Mouse (Mus musculus): ENCODE results near the gene Gm10065. TPM values are rescaled to one million over a fixed set of nuclear protein-coding genes. Genes with fewer than 3 reads are reported as not detected.
A peak's percentile ranks its signal among the peaks of the same experiment; 100 is the strongest.
"Not testable (repeated sequence)": the region's sequence is repeated elsewhere in the genome, so short reads cannot be mapped to it uniquely, and the experiment has no call there.

The Gm10065 gene
- not detected for polyA plus RNA-seq (2017; shearing (Covaris generic))

DNA sequence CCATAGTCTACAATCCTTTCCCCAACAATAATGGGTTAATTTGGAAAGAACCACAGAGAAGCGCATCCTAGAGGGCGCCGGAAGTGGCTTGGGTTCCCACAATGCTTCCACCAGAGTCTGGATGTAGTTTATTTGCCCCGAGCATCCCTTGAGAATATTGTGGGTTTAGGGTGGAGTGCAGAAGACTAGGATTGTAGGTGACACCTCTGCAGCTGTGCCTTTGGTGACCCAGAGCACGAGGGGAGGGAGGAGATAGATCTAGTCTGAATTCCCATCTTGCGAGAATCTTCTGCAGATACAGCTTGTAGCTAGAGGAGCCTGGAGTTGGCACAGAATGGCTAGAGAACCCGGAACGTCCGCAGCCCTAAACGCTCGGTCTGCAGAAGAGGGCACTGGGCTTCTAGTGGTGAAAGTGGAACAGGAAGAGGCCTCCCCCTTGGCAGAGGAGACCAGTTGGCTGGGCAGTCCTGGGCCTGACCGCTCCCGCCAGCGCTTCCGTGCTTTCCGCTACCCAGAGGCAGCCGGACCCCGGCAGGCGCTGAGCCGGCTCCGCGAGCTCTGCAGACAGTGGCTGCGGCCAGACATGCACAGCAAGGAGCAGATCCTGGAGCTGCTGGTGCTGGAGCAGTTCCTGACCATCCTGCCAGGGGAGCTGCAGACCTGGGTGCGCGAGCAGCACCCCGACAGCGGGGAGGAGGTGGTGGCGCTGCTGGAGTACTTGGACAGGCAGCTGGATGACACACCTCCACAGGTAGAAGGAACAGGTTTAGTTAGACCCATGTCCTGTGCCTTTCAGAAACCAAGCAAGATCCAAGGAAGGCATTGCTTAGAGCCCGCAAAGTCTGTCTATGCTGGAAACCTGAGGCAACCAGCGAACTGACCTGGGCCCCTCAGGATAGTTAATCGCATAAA is at the start of gene Gm10065, which contains the start of gene Zkscan4:
Gm10065 (minus strand) TSS at position 683 of the 912 bp plus-strand sequence.
Zkscan4 (plus strand) TSS at position 149 of the 912 bp plus-strand sequence.
- ATAC-seq = not testable (repeated sequence)

DNA sequence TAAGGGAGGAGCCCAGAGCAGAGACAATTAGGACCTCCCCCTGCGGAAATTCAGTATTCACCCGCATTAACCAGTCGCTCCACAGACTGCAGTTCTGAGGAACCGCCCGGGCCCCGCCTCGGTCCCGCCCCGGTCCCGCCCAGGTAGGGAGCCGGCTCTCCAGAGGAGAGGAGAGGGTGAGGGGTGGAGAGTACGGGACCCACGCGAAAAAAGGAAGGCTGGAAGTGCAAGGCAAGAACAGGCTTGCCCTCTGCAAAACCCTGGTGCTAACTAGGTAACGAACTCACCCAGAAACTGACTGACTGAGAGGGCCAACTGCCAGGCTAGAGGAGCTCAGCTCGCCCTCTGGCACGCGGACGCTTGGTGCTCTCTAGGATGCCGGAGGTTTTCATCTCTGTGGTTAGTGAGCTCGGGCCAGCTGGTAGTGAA is 27.0 kb upstream of the Gm10065 start:
- ATAC-seq = peak; percentile 98

DNA sequence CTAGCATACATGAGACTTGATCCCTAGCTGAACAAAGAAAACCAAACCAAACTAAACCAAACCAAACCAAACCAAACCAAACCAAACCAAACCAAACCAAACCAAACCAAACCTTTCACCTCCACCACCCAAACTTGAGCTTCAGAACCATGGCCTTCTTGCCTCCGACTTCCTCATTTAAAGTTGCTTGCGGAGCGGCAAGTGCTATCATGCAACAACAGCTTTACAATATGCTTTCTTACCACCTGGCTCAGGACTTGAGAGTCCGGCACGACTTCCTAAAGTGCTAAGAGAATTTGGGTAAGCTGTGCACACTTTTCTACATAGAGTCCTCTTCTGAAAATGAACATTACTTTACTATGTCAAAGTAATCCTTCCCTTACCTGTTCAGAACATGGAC is 23.1 kb upstream of the Gm10065 start:
- ATAC-seq = no peak

DNA sequence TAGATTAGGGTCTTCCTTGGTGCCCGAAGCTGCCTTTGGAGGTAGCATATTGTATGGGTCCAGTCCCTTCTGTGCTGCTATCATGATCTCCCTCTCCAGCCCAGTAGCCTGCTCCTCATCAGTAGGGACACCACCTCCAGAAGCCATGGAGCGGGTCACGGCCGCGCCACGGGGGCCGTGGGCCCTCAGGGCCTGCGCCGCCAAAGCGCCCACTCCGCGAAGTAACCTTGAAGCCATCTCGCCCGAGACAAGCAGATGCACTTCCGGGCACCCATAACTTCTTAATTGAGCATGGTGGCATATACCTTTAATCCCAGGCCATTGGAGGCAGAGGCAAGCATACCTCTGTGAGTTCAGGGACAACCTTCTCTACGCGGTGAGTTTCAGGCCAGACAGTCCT is 21.9 kb upstream of the Gm10065 start, which contains the start of gene Gm11273:
Gm11273 (minus strand) TSS at position 237 of the 400 bp plus-strand sequence.
- ATAC-seq = not testable (repeated sequence)

DNA sequence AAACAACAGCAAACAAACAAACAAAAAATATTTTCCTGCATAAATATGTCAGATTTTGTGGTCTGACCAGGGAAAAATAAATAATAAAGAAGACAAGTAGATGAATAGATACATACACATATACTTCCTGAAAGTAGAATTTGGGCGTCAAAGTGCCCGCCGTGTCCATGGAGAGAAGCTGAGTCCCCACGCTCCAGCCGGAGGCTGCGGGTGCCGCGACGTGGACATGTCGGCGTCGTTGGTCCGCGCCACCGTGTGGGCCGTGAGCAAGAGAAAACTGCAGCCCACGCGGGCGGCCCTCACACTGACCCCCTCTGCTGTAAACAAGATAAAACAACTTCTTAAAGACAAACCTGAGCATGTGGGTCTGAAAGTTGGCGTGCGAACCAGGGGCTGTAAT is 15.8 kb upstream of the Gm10065 start, which contains the start of gene AK157302:
AK157302 (plus strand) TSS at position 144 of the 400 bp plus-strand sequence.
- no peak for ATAC-seq

DNA sequence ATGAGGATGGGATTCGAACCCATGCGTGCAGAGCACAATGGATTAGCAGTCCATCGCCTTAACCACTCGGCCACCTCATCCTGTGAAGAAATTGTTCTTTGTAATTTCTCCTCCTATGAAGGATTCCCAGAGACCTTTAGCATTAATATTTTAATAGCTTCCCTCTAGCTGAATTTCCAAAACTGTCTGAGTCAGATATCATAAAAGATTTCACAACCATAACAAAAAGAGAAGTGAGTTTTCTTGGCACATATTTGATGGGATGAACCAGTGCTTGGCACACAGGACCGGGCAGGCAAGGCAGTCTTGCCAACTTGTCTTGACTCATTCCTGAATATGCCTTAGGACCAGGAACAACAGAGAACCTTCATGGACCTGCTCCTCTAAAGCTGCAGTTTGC is 13.6 kb upstream of the Gm10065 start:
- no peak for ATAC-seq

DNA sequence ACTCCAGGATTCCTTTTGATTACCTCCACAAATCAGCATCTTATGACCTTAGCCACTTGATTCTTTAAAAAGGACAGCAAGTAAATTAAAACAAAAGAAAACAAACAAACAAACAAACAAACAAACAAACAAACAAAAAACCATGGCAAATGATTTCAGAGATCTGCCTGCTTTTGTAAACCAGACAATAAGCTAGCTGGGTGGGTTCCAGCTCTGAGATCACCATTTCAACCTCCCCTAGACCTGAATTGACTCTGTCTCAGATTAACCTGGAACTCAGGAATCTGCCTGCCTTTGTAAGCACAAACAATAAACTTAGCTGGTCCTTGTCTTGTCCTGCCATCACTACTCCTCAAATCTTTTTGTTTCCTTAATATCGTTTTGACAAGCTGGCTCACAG is 7.6 kb upstream of the Gm10065 start:
- ATAC-seq = no peak

DNA sequence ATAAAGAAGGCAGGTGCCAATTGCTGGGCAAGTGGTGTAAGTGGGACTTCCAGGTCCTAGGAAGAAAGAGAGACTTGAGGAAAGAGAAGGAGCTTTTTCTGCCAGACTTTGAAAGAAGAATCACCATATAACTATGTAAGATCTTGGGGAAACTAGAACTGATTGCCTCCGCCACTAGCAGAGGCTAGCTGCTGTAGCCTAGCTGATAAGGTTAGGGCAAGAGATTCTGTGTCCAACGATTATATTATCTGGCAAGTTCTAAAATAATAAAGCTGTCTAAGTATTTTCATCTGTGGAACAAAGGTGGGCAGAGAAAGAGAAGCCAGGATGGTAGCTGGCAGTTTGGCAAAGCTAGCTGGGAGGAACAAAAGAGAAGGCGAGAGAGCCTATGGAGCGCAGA is 6.8 kb downstream of the Gm10065 start:
- no peak for ATAC-seq

DNA sequence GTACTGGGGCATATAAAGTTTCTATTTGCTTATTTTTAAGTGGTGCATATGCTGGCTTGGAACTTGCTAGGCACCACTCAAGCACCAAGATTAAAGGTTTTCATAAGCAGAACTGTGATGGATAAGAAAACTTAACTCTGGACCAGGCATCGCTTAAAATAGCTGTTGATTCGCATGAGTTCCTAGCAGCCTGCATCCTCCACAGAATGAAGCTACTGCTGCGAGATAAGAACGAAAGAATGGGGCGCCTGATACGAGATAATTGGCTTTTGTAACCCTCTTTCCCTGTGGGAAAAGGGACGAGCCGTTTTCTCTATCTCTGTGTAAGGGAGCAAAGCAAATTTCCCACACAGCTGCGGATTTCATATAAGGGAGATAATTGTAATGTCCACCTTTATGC is 10.1 kb downstream of the Gm10065 start:
- ATAC-seq = no peak

DNA sequence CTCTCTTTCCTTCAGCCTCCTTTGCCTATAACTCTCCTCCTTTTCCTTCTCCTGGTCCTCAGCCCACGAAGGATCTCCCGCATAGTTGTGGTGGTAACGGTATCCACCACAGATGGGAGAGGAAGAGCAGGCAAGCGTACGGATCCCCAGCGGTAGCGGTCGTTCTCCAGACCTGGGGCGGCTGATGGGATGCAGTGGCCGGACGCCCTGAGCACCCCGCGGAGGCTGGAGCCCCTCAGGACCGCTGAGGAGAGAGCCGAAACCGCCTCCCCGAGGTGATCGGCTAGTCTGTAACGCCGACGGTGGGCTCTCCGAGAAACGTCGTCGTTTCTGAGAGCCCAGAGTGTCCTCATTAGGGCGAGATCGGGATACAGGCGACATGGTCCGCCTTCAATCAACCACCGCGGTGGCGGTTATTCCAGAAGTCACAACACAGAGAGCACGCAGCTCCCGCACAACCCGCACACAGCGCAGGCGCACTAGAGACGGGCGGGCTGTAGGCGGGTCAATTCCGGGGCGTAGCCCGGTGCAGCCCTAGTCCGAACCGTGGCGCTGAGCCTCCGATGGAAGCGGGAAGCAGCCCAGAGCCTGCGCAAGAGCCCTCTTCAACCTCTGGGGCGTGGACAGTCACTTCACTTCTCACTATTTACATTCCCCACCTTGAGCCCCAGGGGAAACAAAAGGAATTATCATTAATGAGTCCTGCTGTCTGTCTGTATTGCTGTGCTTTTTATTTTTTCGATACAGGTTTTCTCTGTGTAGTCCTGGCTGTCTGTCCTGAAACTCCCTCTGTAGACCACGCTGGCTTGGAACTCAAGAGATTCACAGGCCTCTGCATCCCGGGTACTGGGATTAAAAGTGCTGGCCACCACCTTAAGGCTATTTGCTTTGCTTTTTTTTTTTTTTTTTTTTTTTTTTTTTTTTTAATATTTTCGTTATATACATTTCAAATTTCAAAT is 10.9 kb downstream of the Gm10065 start, which contains the start of gene Nkapl:
Nkapl (minus strand) TSS at position 449 of the 959 bp plus-strand sequence.
- peak; percentile 82 for ATAC-seq

DNA sequence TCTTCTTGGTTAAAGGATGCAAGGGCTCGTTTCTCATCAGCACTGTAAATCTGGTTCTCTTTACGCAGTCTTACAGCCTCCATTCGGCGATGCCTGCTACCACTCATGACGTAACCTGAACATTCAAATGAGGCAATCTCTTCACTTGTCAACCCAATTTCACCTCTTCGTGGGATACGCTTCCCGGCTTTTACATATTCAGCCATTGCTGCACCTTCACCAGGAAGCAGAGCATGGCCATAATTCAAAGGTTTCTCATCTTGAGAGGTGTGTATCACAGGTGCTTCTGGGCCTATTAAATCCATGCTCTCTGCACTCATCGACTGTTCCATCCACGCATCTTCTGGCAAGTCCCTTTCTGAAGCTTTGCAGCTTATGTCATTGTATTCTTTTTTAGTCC is 11.9 kb downstream of the Gm10065 start:
- ATAC-seq = no peak

DNA sequence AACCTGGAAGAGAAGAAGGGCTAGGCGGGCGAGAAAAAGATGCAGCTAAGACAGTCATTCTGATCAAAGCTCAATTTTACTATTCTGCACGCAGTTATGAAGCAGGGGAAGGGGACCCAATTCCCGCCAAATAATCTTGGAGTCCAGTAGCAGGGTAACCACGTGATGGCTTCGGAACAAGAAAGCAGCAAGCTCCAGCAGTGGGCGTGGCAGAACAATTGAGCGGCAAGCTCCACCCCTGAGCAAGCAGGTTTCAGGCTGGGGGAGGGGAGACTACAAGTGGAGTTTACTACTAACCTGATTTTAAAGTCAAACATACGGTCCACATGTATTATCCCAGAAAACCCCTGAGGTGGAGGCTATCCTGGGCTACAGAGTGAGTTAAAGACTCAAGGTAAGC is 16.7 kb downstream of the Gm10065 start:
- ATAC-seq = not testable (repeated sequence)

DNA sequence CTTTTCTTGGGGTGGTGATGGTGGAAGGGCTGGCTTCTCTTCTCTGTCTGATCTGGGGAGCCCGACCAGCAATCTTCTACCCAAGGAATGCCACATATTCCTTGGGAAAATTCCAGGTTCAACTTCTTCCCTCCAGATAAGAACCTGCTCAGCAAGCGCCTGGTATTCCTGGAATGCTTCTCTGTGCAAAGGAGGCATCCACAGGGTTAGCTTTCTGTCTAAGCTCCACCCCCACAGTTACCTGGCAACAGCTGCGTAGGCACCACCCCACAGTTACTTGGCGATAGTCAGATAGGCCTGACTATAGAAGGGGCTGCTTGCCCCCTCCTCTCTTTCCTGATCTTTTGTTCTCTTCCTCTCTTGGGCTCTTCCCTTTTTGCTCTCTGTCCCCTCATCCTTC is 22.9 kb downstream of the Gm10065 start:
- ATAC-seq = no peak

DNA sequence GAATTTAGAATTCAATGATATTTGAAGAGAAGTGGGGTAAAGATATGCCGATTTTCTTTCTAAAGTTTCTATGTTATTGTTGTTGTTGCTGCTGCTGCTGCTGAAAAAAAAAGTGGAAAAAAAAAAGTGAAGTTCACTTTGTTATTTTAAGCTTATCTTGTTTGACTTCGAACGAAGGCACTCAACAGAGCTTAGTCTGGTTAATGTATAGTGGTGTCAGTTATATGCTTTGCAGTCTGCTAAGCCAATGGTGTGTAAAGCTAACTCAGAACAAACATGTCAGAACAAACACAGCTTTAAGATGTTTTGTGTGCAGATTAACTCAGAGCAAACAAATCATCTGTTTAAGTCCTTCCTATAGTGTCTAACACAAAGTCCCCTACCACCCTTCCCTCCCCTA is 25.1 kb downstream of the Gm10065 start:
- no peak for ATAC-seq

DNA sequence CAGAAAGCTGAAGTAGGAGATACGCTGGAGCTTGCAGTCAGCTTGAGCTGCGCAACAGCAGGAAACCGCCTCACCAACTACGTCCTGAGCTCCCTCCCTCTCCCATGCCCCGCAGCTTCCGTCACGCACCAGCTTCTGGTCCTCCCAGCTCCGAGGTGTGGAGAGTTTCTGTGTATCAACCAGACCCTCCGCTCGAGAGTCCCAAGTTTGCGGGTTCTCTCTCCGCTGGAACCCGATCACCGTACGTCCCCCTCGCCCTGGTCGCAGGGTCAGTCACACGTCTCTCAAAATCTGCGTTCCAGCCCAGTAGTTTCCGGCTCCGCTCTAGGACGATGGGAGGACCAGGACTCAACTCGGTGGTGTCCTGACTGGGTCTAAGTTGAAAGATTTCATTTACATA is 25.8 kb downstream of the Gm10065 start, which contains the start of gene Zscan26:
Zscan26 (minus strand) TSS at position 282 of the 400 bp plus-strand sequence.
- ATAC-seq = peak; percentile 96

DNA sequence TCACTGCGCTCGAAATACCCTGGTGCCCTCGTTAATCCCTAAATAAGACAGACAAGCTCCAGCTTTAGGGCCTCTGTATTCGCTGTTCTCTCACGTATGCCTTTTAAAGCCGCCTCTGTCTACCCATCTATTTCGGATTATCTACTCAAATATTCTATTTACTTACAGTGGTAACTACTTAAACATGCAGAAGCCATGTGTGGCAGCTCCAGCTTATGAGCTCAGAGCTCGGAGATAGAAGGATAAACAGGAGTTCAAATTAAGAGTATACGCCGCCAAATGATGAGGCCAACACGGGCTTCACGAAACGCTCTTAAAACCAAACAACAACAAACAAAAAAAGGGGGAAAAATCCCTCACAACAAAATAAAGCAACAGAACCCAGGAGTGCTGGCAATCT is 26.2 kb downstream of the Gm10065 start:
- peak; percentile 8 for ATAC-seq

DNA sequence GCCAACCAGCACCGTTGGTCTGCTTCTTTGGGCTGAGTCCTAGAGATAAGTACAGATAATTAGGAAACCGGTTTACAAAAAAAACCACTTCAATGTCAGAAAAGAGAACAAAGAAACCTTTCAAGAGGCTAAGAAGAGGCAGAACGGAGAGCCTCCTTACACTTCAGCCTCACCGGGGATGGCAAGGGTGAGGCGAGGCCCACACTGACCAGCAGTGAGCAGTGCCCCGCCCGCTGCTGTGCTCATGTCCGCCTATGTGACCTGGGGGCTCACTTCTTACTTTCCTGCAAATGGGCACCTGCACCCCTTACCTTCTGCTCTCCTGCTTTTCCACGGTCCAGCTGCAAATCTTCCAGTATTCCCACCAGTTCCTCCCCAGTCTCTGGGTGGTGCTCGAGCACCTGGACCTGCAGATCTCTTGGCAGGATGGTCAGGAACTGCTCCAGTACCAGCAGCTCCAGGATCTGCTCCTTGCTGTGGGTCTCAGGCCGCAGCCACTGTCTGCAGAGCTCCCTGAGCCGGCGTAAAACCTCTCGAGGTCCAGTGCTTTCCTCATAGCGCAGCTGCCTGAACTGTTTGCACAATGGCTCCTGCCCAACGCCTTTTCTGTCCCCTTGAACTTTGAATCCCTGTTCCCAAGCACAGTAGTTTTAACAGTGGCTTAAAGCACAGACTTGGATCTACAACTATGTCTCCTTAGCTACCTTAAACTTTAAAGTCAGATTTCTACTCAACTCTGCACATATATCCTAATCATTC is 31.2 kb downstream of the Gm10065 start:
- ATAC-seq = no peak

DNA sequence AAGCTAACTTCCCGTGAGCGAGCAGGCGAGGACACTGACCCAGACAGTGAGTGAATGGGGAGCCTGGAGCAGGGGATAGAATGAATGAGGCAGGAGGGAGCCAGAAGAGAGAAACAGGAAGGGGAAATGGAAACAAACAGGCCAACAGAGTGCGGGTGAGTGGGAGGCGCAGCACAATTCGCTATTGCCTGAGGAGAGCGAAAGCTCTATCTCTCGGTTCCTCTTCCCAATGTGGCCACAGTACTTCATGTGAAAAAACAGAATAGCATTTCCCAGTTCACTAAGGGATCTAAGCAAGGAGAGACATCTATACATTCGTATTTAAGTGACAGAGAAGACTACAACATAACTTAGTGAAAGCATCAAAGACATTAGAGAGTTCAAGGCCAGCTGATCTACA is 32.4 kb downstream of the Gm10065 start:
- no peak for ATAC-seq

DNA sequence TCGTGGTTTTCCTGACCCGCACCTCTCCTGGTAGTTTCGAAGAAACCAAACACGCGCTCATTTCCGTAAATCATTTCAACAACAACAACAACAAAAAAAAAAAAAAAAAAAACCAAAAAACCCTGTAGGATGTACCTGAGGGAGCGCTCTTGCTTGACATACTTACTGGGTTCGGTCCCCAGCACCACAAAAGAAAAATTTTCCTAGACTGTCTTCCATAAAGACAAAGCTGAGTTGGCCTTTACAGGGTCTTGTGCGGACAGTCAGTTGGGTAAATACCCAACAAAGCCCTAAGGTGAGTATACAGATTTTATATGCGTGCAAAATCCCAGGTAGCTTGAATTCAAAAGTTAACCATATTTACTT is 38.1 kb downstream of the Gm10065 start:
- peak; percentile 16 for ATAC-seq

DNA sequence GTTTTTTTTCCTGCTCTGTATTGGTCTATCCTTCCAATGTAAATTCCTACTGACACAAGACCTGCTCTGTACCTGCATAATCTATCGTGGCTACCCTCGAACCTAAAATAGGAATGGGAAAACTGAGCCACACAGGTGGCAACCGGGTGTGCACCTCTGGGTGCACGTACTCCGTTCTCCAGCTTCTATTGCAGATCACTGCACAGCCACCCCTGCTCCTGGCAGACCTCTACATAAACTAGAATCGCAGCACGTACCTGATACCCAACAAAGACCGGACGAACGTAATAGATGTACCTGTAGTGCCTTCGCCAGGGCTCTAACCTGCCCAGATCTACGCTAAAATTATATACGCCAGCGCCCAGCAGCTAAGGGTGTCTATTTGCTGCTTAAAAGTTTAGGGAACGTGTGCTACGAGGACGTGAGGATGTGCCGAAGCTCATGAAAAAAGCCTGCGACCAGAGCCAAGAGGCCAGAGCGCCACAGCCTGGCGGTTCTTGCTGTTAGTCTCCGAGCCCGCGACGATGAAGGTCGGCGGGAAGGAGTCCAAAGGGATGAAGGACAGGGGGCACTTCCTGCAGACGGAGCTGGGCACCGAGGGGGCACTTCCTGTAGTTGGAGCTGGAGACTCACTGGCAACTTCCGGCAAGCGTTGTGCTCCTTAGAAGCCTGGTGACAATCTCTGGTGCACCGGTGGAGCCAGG is 38.6 kb downstream of the Gm10065 start, which contains the start of gene Pgbd1:
Pgbd1 (minus strand) TSS at position 556 of the 704 bp plus-strand sequence.
- ATAC-seq = peak; percentile 86

DNA sequence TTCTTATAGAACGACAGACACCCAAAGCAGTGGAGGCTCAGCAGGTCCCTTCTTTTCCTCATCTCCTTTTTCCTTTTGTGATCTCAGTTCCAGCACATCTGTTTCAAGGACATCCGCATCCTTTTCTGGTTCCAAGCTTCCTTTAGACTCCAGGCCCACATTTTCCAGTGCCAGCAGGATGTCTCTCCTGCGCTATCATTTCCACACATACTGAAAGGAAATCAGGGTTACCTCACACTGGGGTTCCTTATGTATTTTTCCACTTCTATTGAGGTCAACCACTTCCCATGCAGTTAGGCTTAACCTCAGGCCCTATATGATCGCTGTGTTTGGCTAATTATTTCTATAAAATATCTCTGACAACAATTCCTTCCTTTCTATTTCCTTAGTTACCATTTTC is 43.8 kb downstream of the Gm10065 start:
- no peak for ATAC-seq

All from activated CD4-positive, CD25-positive, alpha-beta regulatory T cell, adult 4 months (primary cell).